Mouse (Mus musculus): ENCODE results near the gene Bcor. TPM values are rescaled to one million over a fixed set of nuclear protein-coding genes. Genes with fewer than 3 reads are reported as not detected.

The Bcor gene
- polyA plus RNA-seq, 1 experiment from 2014 or later: 17.9 TPM

- DNase-seq (ENCODE audit: low spot score): no peak
- Histone ChIP-seq H3K36me3 (no peaks in the 10 kb centered on the region), H3K27ac (replicated peaks) (peak overlapping the region; percentile 70), H3K4me3 (no peak overlapping the region), H3K9me3 (replicated peaks) (no peaks in the 10 kb centered on the region), H3K27me3 (ENCODE audit: low read depth, poor library complexity, severe bottlenecking) (peaks cover 100% of the 10 kb centered on the region), H3K4me1 (peaks cover 75% of the 10 kb centered on the region)
- WGBS: 10% methylated on average over 13 of the region's 13 CpGs
These were observed 159.5 kb downstream of the Bcor start for GRCm38 (mm10) chrX:12000620-12001019.

GRCm38 (mm10) chrX:11999951-12000350 lies 160.2 kb downstream of the Bcor start:
- peak; percentile 47 for DNase-seq (ENCODE audit: low spot score)
- peak overlapping the region; percentile 86; the same call in 1 of the 2 replicates for H3K27ac ChIP-seq (replicated peaks)
- H3K4me1 ChIP-seq: peaks cover 68% of the 10 kb centered on the region
- H3K27me3 ChIP-seq (ENCODE audit: low read depth, poor library complexity, severe bottlenecking): peaks cover 100% of the 10 kb centered on the region
- 6% methylated on average over 19 of the region's 19 CpGs for whole genome bisulfite sequencing
- H3K36me3 ChIP-seq: no peaks in the 10 kb centered on the region
- no peaks in the 10 kb centered on the region for H3K9me3 ChIP-seq (replicated peaks)
- peak overlapping the region; percentile 51; the same call in 1 of the 2 replicates for H3K4me3 ChIP-seq

GRCm38 (mm10) chrX:11998934-11999336 lies 161.2 kb downstream of the Bcor start:
- H3K27ac ChIP-seq (replicated peaks): peak overlapping the region; percentile 86
- peaks cover 58% of the 10 kb centered on the region for H3K4me1 ChIP-seq
- no peaks in the 10 kb centered on the region for H3K36me3 ChIP-seq
- 4% methylated on average over 30 of the region's 41 CpGs for WGBS
- H3K4me3 ChIP-seq: peak overlapping the region; percentile 51
- H3K9me3 ChIP-seq (replicated peaks): no peaks in the 10 kb centered on the region
- DNase-seq (ENCODE audit: low spot score): peak; percentile 78
- H3K27me3 ChIP-seq (ENCODE audit: low read depth, poor library complexity, severe bottlenecking): peaks cover 100% of the 10 kb centered on the region

- whole genome bisulfite sequencing: 82% methylated on average over 2 of the region's 2 CpGs
- Histone ChIP-seq H3K27ac (replicated peaks) (no peak overlapping the region), H3K36me3 (no peaks in the 10 kb centered on the region), H3K9me3 (replicated peaks) (no peaks in the 10 kb centered on the region), H3K4me1 (peaks cover 38% of the 10 kb centered on the region), H3K4me3 (no peak overlapping the region), H3K27me3 (ENCODE audit: low read depth, poor library complexity, severe bottlenecking) (peaks cover 98% of the 10 kb centered on the region)
- no peak for DNase-seq (ENCODE audit: low spot score)
These were observed 163.3 kb downstream of the Bcor start for GRCm38 (mm10) chrX:11996891-11997290.

- Histone ChIP-seq H3K9me3 (replicated peaks) (no peaks in the 10 kb centered on the region), H3K27me3 (ENCODE audit: low read depth, poor library complexity, severe bottlenecking) (peaks cover 98% of the 10 kb centered on the region), H3K4me1 (peaks cover 34% of the 10 kb centered on the region), H3K27ac (replicated peaks) (no peak overlapping the region), H3K4me3 (no peak overlapping the region), H3K36me3 (no peaks in the 10 kb centered on the region)
- DNase-seq (ENCODE audit: low spot score): no peak
- 71% methylated on average over 8 of the region's 8 CpGs for WGBS
These were observed 163.7 kb downstream of the Bcor start for GRCm38 (mm10) chrX:11996489-11996888.

- DNase-seq (ENCODE audit: low spot score): no peak
- Histone ChIP-seq H3K9me3 (replicated peaks) (no peaks in the 10 kb centered on the region), H3K27ac (replicated peaks) (no peak overlapping the region), H3K27me3 (ENCODE audit: low read depth, poor library complexity, severe bottlenecking) (peaks cover 98% of the 10 kb centered on the region), H3K4me1 (peaks cover 15% of the 10 kb centered on the region), H3K36me3 (no peaks in the 10 kb centered on the region), H3K4me3 (no peak overlapping the region)
- 86% methylated on average over 5 of the region's 5 CpGs for WGBS
These were observed 166.3 kb downstream of the Bcor start for GRCm38 (mm10) chrX:11993641-11994419.

GRCm38 (mm10) chrX:11989471-11989870 lies 170.7 kb downstream of the Bcor start:
- no peak overlapping the region for H3K4me3 ChIP-seq
- peaks cover 92% of the 10 kb centered on the region for H3K27me3 ChIP-seq (ENCODE audit: low read depth, poor library complexity, severe bottlenecking)
- 92% methylated on average over 13 of the region's 13 CpGs for WGBS
- H3K4me1 ChIP-seq: peaks cover 29% of the 10 kb centered on the region
- no peaks in the 10 kb centered on the region for H3K9me3 ChIP-seq (replicated peaks)
- DNase-seq (ENCODE audit: low spot score): no peak
- H3K36me3 ChIP-seq: no peaks in the 10 kb centered on the region
- H3K27ac ChIP-seq (replicated peaks): no peak overlapping the region

- peaks cover 29% of the 10 kb centered on the region for H3K4me1 ChIP-seq
- peak; percentile 53 for DNase-seq (ENCODE audit: low spot score)
- peaks cover 89% of the 10 kb centered on the region for H3K27me3 ChIP-seq (ENCODE audit: low read depth, poor library complexity, severe bottlenecking)
- no peaks in the 10 kb centered on the region for H3K9me3 ChIP-seq (replicated peaks)
- WGBS: 39% methylated on average over 7 of the region's 7 CpGs
- no peaks in the 10 kb centered on the region for H3K36me3 ChIP-seq
- H3K27ac ChIP-seq (replicated peaks): peak overlapping the region; percentile 39; the same call in 1 of the 2 replicates
- H3K4me3 ChIP-seq: no peak overlapping the region
These were observed 171.8 kb downstream of the Bcor start for GRCm38 (mm10) chrX:11988191-11988896.

GRCm38 (mm10) chrX:11987602-11988001 lies 172.6 kb downstream of the Bcor start:
- DNase-seq (ENCODE audit: low spot score): no peak
- 54% methylated on average over 7 of the region's 7 CpGs for WGBS
- no peak overlapping the region for H3K4me3 ChIP-seq
- no peaks in the 10 kb centered on the region for H3K36me3 ChIP-seq
- H3K27ac ChIP-seq (replicated peaks): no peak overlapping the region
- H3K9me3 ChIP-seq (replicated peaks): no peaks in the 10 kb centered on the region
- peaks cover 83% of the 10 kb centered on the region for H3K27me3 ChIP-seq (ENCODE audit: low read depth, poor library complexity, severe bottlenecking)
- peaks cover 29% of the 10 kb centered on the region for H3K4me1 ChIP-seq
